Mouse (Mus musculus): ENCODE results near the gene Slc17a7.
A peak's percentile ranks its signal among the peaks of the same experiment; 100 is the strongest.
"Not testable (repeated sequence)": the region's sequence is repeated elsewhere in the genome, so short reads cannot be mapped to it uniquely, and the experiment has no call there.

Slc17a7 gene

DNA sequence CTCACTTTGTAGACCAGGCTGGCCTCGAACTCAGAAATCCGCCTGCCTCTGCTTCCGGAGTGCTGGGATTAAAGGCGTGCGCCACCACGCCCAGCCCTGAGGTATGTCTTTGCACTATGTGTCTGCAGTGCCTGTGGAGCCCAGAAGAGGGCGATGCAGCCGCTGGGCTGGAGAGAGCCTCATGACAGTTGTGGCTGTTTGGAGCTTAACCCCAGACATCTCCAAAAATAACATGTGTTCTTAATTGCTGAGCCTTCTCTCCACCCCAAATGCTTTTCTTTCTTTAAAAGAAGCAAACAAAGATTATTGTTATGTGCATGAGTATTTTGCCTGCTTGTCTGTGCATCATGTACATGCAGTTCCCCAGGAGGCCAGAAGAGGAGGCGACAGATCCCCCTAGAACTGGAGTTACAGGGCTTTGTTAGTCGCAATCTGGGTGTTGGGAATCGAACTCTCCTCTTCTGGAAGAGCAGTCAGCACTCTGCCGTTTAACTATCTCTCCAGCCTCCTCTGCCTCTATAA is 8.7 kb upstream of the Slc17a7 start:
- DNase-seq, result peak; percentile 78

DNA sequence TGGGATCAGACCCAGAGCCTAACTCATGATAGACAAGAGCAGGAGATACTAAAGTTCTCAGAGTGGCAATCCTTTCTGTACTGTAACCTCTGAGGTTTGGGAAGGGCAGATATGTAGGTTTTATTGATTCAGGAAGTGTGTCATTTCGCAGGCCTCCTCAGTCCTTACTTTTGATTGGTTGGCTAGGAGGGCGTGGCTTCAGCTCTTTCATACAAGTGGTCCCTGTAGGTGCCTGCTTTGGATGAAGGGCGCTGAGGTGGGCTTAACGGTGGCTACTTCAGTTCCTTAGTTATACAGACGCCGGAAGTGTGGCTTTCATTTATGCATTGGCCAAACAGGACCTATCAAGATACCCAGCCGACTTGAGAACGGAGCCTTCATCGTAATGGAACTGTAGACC is 8.2 kb upstream of the Slc17a7 start:
- DNase-seq, result peak; percentile 54

DNA sequence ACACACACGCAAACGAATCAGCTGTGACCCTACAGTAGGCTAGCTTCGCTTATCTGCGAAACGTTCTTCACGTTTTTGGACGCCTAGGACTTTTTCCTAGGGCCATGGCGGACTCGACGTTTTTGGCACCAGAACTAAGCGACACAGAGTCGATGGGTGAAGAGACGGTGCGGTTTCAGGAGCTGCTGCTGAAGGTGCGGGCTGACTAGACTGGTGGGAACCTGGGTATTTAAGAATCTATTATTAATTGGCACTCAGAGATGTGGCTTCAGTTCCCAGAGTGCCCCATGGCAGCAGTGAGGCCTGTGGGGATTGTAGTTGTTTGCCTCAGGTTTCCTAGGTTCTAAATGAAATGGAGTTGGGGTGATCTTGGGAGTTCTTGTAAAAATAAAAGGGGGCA is 7.5 kb upstream of the Slc17a7 start:
- peak; percentile 48 for DNase-seq

DNA sequence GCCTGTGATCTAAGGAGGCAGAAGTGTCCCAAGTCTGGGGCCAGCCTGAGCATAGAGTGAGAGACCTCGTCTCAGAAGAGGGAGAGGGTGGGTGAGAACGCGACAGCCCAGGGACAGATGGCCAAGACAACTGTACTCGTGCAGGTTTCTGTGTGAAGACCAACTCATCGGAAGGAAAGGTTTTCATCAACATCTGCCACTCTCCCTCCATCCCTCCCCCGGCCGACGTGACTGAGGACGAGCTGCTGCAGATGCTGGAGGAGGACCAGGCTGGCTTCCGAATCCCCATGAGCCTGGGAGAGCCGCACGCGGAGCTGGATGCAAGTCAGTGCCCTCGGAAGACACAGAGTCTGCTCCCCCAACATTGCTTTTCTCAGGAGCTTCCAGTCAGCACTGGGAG is 6.3 kb upstream of the Slc17a7 start:
- no peak for DNase-seq

DNA sequence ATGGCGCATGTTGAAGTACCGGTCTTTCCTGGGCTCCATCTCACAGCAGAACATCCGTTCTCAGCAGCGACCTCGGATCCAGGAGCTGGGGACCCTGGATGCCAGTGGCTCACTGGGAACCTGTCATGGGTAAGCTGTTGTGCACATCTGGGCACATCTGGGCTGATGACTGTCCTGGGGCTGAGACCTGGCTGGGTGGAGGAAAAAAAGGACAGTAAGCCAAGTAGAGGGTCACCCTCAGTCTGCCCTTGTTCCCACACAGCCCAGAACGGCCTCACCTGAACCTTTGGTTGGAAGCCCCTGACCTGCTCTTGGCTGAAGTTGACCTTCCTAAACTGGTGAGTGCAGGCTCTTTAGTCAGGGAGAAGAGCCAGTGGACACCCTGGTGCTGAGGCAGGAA is 4.8 kb upstream of the Slc17a7 start:
- DNase-seq, result peak; percentile 65

DNA sequence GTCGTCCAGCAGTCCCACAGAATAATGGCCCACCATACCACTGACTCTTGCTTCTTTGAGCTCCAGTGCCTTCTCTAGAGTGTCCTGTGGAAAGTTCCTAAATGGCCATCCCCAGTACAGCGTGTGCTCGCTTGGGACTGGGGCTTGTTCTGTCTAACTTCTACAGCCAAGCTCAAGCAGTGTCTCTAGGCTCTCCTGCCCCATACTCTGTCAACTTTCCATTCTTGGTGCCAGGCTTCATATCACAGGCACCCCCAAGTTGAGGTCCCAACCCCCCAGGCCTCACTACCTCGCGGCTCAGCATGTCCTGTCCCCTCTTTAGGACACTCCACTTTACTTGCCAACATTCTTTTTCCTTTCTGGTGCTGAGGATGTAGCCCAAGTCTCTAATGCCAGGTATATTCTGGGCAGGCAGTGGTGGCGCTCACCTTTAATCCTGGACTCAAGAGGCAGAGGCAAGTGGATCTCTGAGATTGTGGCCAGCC is 3.4 kb upstream of the Slc17a7 start:
- DNase-seq, result peak; percentile 58

DNA sequence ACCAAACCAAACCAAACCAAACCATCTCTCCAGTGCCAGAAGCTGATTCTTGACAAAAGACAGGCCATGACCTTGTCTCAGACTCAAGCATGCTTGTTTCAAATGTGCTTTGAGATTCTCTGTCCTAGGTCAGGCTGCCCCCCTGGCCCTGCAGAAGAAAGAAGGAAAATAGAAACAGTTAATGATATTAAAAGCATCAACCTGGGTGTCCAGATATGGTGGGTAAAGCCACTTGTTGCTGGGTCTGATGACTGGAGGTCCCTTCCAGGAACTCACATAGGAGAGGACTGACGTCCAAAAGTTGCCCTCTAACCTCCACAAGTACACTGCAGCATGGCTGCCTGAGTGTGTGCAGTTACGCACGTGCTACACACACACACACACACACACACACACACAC is 2.9 kb upstream of the Slc17a7 start:
- DNase-seq, result peak; percentile 58

DNA sequence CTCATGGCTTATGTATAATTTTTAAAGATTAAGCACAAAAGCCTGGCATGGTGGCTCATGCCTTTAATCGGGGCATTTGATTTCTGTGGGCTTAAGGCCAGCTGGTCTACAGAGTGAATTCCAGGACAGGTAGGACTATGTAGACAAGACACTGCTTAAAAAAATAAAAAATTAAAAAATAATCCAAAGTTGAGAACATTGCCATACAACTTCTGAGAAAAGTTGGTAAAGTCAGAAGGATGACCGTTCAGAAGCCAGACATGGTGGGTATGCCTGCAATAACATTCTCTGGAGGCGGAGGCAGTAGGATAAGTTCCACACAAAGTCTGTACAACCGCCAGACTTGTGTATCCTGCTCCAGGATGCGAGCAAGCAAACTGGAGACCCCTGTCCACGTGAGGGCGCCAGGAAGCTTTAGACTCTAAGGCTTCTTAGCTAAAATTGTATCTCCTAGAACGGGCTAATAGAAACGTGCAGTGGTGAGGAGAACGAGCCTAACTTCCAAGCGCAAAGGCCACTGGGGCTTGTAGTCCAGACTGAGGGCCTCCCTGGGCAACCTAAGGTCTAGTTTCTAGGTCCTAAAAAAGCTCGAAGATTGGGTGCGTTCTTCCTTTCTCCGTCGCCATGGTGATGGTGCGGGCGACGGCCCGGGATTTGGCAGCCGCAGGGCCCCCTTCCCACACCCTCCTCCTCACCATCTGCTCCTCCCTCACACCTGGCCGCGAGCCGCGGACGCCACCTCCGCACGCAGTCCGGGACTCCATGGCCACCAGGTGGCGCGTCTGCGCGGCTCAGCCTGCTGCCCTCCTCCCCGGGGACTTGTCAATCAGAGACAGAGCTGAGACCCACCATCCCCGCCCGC is 1.9 kb upstream of the Slc17a7 start:
- peak; percentile 99 for DNase-seq

DNA sequence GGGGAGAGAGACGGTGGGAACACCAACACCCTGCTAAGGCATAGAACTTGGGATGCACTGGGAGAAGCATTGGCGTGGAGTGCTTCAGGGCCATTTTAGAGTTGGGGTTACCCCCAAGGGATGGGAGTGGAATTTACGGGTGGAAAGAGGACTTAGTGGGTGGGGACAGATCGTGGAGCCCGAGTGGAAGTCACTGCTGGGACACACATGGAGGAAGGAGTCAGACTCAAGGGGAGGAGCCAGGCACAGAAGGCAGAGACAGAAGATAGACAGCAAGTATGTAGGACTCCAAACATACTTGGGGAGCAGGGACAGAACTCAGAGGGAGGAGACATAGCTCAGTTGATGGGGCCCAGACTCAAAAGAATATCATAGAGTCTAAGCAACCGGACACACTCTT is 1.2 kb upstream of the Slc17a7 start:
- DNase-seq, result no peak

DNA sequence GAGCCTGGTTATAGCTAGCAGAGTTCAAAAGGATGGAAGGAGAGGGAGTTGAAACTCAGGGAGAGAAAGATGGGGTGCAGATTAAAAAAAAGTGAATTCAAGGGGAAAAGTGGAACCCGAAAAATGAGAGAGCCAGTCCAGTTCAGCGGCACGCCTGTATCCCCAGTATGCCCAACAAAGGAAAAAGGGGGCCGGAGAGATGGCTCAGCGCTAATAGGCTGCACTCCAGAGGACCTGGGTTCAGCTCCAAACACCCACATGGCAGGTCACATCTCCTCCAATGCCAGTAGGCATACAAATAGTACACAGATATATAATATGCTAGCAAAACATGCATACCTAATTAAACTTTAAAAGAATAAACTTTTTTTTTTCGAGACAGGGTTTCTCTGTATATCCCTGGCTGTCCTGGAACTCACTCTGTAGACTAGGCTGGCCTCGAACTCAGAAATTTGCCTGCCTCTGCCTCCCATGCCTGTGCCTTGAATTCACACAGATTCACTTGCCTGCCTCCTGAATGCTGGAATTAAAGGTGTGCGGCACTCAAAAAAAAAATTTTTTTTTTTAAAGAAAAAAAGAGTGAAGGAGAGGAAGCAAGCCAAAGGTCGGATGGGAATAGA is 643 bp upstream of the Slc17a7 start:
- DNase-seq, result peak; percentile 60

DNA sequence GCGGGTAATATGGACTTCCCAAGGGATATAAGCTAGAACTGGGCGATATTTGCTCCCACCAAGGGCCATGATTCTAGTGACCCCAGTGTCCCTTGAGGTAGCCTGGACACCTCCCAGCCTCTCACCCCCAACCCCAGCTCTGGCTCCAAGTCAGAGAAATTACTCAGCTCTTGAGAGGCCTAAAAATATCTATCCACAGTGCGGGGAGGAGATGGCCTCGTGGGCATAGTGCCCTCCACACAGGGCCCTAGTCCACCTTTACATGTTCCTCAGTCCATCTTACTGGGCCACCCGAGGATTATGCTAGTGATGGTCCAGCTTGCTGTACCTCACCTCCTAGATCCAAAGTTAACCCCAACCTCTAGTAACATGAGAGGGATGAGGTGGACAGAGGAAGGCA is 1.1 kb downstream of the Slc17a7 start:
- peak; percentile 82 for DNase-seq

DNA sequence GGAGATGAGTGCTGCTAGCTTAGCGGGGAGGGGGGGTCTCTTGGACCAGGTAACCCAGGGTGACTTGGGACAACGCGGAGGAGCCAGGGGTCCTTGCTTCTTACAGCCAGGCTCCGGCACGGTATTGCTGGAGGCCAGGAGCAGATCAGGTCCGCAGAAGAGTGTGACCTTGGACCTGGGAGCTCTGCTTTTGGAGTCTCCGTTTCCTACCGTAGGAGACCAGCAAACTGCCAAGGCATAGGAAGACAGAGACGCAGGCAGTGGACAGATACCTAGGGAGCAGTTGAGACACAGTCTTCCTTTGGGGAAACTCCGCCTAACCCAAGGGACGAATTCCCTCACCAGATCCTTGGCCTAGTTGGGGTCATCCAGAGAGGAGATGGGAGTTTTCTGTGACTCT is 2.0 kb downstream of the Slc17a7 start:
- peak; percentile 67 for DNase-seq

DNA sequence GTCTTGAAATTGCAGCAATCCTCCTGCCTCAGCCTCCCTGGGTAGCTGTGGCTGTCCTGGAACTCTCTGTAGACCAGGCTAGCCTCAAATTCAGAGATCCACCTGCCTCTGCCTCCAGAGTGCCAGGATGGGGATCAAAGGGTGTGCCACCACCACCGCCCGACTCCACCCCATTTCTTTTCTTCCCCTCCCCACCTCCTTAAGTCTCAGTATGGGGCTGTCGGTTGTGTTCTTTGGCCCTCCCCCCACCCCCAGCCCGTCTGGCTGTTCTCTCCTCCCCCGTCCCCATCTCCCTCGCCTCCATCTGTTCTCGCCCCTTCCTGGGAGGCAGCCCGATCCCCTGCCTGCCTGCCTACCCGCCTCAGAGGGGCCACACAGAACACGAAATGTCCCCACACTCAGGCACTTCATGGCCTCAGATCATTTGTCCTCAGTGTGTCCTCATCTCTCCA is 3.2 kb downstream of the Slc17a7 start:
- peak; percentile 81 for DNase-seq

DNA sequence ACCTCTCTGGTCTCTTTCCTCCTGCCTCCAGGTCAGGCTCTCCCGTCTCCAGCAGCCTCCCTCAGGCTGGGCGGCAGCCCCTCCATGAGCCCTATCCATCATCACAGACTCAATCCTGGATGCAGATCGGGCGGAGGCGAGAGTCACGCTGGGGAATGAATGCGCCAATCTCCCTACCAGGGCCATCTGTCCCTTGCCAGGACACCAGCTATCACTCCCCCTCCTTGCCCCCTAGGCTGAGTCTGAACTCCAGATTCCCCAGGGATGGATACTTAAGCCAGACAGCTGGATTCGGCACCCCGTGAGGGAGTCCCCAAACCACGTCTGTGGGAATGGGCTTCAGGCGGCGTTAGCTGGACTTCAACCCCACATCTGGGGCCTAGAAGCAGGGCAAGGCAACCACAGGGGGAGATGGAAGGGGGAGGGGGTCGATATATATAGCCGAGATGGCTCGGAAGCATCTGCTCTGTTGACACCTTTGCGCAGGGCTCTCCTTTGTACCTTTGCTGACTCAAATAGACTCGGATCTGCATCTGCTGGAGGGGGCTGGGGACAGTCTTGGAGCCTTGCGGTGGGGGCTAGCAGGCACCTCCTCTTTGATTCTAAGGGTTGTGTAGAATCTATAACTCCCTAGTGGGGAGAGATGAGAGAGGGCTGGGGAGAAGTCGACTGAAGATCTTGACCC is 4.2 kb downstream of the Slc17a7 start:
- DNase-seq, result peak; percentile 88

DNA sequence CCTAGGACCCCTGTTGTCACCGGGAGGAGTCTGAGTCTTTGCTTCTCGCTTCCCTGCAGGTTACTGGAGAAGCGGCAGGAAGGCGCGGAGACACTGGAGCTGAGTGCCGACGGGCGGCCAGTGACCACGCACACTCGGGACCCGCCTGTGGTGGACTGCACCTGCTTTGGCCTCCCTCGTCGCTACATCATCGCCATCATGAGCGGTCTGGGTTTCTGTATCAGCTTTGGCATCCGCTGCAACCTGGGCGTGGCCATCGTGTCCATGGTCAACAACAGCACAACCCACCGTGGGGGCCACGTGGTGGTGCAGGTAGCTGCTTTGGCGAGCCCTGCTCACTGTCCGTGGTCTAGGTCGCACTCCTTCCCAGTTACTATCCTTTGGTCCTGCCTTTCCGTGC is 4.9 kb downstream of the Slc17a7 start:
- DNase-seq, result peak; percentile 85

DNA sequence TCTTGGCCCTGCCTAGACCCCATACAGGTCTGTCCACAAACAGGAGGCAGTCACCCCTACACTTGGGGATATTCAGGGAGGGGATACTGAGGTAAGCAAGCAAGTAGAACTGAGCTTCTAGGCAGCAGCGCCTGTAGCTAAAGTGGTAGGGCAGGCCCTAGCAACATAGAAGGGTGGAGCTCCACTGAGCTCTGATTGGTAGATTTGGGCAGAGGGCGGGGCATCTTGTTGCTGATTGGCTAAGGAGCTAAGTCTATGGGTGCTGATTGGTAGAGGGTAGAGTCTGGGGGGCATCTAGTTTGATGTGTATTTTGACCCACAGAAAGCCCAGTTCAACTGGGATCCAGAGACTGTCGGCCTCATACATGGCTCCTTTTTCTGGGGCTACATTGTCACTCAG is 5.7 kb downstream of the Slc17a7 start:
- DNase-seq, result peak; percentile 83

DNA sequence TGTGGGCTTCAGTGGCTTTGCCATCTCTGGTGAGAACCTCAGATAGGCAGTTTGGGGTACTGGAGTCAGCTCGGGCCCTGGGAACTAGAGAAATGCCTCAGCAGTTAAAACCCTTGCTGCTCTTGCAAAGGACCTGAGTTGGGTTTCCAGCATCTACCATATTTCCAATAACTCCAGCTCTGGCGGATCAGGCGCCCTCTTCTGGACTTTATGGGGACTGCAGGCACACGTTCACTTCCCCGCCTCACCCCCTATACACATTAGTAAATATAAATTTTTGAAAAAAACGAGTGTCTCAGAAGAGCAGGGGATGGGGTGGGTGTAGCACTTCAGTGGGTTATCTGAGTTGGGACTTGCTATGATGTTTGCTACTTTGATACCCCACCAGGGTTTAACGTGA is 9.2 kb downstream of the Slc17a7 start:
- DNase-seq, result no peak

DNA sequence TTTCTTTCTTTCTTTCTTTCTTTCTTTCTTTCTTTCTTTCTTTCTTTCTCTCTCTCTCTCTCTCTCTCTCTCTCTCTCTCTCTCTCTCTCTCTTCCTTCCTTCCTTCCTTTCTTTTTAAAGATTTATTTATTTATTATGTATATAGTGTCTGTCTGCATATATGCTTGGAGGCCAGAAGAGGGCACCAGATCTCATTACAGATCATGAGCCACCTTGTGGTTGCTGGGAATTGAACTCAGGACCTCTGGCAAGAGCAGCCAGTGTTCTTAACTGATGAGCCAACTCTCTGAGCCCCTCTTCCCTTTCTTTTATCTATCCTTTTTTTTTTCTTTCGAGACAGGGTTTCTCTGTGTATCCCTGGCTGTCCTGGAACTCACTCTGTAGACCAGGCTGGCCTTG is 10.0 kb downstream of the Slc17a7 start:
- not testable (repeated sequence) for DNase-seq

DNA sequence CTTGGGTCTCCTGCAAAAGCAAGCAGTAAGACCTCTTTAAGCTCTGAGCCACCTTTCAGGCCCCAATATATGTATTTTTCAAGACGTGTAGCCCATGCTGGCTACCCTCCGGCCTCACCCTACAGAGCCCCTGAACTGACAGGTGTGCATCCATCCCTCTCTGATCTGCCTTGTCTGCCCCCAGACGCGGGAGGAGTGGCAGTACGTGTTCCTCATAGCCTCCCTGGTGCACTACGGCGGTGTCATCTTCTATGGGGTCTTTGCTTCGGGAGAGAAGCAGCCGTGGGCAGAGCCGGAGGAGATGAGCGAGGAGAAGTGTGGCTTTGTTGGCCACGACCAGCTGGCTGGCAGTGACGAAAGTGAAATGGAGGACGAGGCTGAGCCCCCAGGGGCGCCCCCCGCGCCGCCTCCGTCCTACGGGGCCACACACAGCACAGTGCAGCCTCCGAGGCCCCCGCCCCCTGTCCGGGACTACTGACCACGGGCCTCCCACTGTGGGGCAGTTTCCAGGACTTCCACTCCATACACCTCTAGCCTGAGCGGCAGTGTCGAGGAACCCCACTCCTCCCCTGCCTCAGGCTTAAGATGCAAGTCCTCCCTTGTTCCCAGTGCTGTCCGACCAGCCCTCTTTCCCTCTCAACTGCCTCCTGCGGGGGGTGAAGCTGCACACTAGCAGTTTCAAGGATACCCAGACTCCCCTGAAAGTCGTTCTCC is 11.0 kb downstream of the Slc17a7 start:
- DNase-seq, result no peak

DNA sequence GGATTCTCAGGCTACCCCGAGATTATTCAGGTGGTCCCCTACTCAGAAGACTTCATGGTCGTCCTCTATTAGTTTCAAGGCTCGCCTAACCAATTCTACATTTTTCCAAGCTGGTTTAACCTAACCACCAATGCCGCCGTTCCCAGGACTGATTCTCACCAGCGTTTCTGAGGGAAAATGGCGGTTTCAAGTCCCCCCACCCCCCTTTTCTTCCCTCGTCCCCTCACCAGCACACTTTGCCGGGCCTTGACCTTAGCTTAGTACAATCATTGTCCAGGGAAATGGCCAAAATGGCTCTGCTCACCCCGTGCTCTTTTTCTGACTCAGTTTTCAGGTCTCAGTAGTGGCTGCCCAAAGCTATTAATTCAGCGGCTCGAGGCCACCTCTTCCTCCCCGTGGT is 11.6 kb downstream of the Slc17a7 start:
- DNase-seq, result no peak

DNA sequence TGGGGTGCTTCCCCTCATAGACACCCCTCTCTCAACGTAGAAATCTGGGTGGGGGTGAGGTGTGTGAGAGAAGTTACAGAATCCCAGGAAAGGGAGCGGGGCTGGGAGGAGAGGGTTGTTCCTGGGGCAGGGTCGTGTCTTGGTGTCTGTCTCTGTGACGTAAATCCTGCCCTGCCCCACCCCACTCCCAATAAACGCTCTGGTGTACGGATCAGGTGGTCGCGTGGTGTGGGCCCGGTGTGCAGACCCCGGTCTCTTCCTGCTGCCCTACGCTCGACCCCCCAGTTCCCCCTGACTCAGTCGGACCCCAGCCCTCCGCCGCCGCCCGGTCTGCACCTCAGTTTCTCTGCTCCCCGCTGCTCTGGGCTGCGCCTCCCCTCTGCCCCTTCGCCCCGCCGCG is 12.2 kb downstream of the Slc17a7 start:
- no peak for DNase-seq

DNA sequence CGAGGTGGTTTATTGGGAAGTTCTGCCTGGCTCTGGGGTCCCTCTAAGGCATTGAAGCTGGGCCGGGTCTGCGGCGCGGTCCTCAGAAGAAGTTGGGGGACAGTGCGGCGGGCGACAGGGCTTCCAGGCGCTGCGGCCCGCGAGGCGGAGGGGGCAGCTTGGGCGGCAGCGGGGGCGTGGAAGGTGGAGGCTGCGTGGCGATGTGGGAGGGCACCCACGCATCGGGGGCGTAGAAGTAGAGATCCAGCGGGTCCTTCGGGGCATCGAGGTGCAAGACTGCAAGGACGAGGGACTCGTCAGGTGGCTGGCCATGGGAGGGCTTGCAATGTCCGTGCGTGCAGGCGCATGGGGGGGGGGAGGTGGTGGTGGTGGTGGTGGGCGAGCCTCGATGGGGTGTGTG is 12.6 kb downstream of the Slc17a7 start:
- DNase-seq, result no peak

DNA sequence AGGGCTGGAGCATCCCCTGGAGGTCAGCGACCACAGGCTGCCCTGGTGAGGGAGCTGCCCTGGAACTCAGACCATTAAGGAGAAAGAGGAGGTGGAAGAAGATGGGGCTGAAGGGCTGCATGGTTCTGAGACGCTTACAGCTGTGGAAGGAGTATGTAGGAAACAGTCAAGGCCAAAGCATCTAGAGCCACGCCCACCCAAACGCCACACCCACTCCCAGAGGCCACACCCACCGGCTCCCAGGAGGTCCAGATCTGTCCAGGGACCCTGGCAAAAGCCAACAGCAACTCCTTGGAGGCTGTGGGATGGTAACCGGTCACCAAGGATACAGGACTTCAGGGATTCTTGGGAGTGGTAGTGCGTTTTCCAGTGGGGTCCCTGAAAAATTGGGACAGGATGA is 14.8 kb downstream of the Slc17a7 start:
- DNase-seq, result no peak
